Mouse (Mus musculus): ENCODE results near the gene Capns2.

DNA sequence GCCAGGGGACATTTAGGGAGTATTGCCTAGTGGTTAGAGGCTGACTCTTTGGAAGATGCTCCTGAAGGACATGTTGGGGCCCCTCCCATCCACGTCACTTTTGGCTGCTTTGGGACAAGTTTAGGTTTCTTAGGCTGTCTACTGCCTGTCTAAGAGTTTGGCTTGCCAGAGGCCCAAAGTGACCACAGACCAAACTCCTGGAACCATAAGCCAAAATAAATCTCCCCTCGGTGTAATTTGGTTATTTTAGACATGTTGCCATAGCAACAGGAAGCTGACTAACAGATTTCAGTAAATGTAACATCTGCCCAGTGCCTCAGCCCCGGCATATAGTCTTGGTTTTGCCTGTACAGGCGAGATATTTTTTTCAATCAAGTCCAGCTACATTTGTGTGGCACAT, 36.8 kb downstream of the Capns2 start:
- no peak for TF ChIP-seq POLR2A (IDR thresholded peaks at IDR 0.05; ENCODE audit: low read depth, low read length)
- TF ChIP-seq CTCF (IDR thresholded peaks at IDR 0.05; ENCODE audit: extremely low read depth, insufficient read depth, insufficient read length, insufficient replicate concordance), result no peak

Measured in spleen, adult 2 months (tissue).